Mouse (Mus musculus): ENCODE data around the gene Sucla2. TPM values are rescaled to one million over a fixed set of nuclear protein-coding genes. Genes with fewer than 3 reads are reported as not detected.
A peak's percentile ranks its signal among the peaks of the same experiment; 100 is the strongest.

Sucla2 gene
- 99.5 and 109 TPM in 2 replicates for polyA plus RNA-seq (2015; fragmentation: Nextera tagmentation; extraction: Ambion mirVana)

DNA sequence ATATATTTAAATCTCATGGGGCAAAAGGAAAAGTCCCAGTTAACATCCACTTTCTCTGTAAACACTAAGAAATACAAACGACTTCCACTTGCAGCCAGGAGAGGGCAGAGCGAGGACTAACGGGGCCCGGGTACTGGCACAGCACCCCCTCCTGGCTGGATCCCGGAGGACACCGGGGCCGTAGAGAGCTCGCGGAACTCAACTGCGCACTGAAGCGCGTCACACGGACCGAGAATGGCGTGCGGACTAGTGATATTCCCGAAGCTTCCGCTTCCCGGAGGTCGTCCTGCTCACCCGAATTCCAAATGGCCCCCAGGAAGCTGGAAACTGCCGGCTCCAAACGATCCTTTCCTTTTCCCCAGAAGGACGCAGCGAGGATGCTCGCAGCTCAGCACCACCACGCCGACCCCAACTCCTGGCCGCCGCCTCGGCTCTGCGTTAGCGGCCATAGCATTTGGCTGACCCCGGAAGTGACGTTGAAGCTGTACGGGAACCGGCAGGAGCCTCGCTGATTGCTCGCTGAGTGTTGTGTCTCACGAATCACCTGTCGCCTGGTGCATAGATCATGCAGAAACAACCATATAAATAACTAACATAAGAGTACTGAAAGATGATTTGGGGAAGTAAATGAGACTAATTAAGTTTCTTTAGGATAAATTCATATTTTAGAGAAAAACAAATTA lies at the start of gene Sucla2:
Gene Sucla2 (plus strand): TSS at position 554 of the 683 bp plus-strand sequence.
- Histone ChIP-seq H3K27me3 (0 out of 2 replicates have a peak, but pooled peaks cover 4% of the 10 kb centered on the region), H3K27ac (peak within 1 kb of the TSS; percentile 89), H3K4me3 (peak within 1 kb of the TSS; percentile 53), H3K36me3 (no peaks in the 10 kb centered on the region), H3K4me1 (no peaks in the 10 kb centered on the region), H3K9me3 (no peaks in the 10 kb centered on the region), H3K9ac (peak within 1 kb of the TSS; percentile 44; the same call in 1 of the 2 replicates), H3K4me2 (peak within 1 kb of the TSS; percentile 39; the same call in 1 of the 2 replicates)
- ATAC-seq (ENCODE audit: insufficient number of reproducible peaks, low FRiP score, low TSS enrichment, low read depth): peak; percentile 97
- under 1% methylated on average over 41 of the region's 41 CpGs for WGBS

DNA sequence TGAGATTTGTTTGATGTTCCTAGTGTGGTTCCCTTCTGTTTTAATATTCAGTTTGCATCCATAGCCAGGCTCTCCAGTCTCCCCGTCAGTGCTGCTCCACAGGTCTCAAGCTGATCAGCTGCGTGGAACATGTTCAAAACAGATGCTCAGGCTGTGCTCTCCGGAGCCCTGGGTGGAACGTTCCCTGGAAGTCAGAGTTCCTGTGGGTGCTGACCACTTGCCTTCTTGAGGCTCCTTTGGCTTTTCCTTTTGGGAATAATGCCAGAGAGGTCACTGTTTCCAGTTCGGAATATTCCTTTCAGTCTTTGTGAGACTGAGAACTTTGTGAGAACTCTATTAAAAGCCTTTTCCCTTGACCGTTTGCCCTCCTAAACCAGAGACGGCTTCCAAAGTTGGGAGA lies 49.6 kb upstream of the Sucla2 start:
- no peak overlapping the region for H3K27ac ChIP-seq
- WGBS: 42% methylated on average over 7 of the region's 7 CpGs

GRCm38 (mm10) chr14:73476361-73476934 lies 48.7 kb upstream of the Sucla2 start:
- Histone ChIP-seq H3K4me1 (peaks cover 30% of the 10 kb centered on the region), H3K9me3 (no peaks in the 10 kb centered on the region), H3K4me2 (no peak overlapping the region), H3K4me3 (no peak overlapping the region), H3K27ac (no peak overlapping the region), H3K9ac (no peak overlapping the region), H3K27me3 (no peaks in the 10 kb centered on the region), H3K36me3 (no peaks in the 10 kb centered on the region)
- 60% methylated on average over 8 of the region's 8 CpGs for WGBS
- ATAC-seq (ENCODE audit: insufficient number of reproducible peaks, low FRiP score, low TSS enrichment, low read depth): no peak

More for the DNA sequence above, 49.6 kb upstream of the Sucla2 start:
- Histone ChIP-seq H3K9ac (no peak overlapping the region), H3K4me1 (peaks cover 30% of the 10 kb centered on the region), H3K36me3 (no peaks in the 10 kb centered on the region), H3K4me2 (no peak overlapping the region), H3K27me3 (no peaks in the 10 kb centered on the region), H3K9me3 (no peaks in the 10 kb centered on the region), H3K4me3 (no peak overlapping the region)
- no peak for ATAC-seq (ENCODE audit: insufficient number of reproducible peaks, low FRiP score, low TSS enrichment, low read depth)

GRCm38 (mm10) chr14:73477077-73477476 lies 48.0 kb upstream of the Sucla2 start:
- H3K9me3 ChIP-seq: no peaks in the 10 kb centered on the region
- H3K4me1 ChIP-seq: peaks cover 35% of the 10 kb centered on the region
- ATAC-seq (ENCODE audit: insufficient number of reproducible peaks, low FRiP score, low TSS enrichment, low read depth): no peak
- no peak overlapping the region for H3K27ac ChIP-seq
- H3K4me2 ChIP-seq: no peak overlapping the region
- no peaks in the 10 kb centered on the region for H3K36me3 ChIP-seq
- H3K27me3 ChIP-seq: no peaks in the 10 kb centered on the region
- no peak overlapping the region for H3K4me3 ChIP-seq
- 95% methylated on average over 10 of the region's 10 CpGs for WGBS
- no peak overlapping the region for H3K9ac ChIP-seq

DNA sequence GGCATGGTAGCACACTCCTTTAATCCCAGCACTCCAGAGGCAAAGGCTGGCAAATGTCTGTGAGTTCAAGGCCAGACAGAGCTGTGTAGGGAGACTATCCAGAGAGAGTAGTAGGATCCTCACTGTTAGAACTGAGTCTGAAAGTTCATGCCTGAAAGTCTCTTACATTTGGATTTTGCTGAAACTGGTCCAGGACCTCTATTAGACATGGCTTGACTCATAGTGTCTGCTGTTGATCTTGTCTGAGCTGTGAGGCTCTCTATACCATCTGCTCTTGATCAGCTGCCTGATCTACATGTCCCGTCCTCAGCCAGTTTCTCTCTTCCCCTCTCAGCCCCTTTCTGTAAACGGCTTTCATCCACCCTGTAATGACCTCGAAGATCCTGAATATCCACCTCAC lies 46.8 kb upstream of the Sucla2 start:
- H3K36me3 ChIP-seq: no peaks in the 10 kb centered on the region
- H3K4me1 ChIP-seq: peaks cover 28% of the 10 kb centered on the region
- H3K27me3 ChIP-seq: no peaks in the 10 kb centered on the region
- WGBS: 53% methylated on average over 3 of the region's 3 CpGs
- ATAC-seq (ENCODE audit: insufficient number of reproducible peaks, low FRiP score, low TSS enrichment, low read depth): no peak
- no peak overlapping the region for H3K4me2 ChIP-seq
- no peak overlapping the region for H3K4me3 ChIP-seq
- no peaks in the 10 kb centered on the region for H3K9me3 ChIP-seq
- no peak overlapping the region for H3K27ac ChIP-seq
- no peak overlapping the region for H3K9ac ChIP-seq

- Histone ChIP-seq H3K4me3 (no peak overlapping the region), H3K27me3 (no peaks in the 10 kb centered on the region), H3K36me3 (no peaks in the 10 kb centered on the region), H3K27ac (no peak overlapping the region), H3K4me2 (no peak overlapping the region), H3K9ac (no peak overlapping the region), H3K9me3 (no peaks in the 10 kb centered on the region), H3K4me1 (peaks cover 21% of the 10 kb centered on the region)
- 74% methylated on average over 1 of the region's 1 CpGs for WGBS
- ATAC-seq (ENCODE audit: insufficient number of reproducible peaks, low FRiP score, low TSS enrichment, low read depth): no peak
Observed at GRCm38 (mm10) chr14:73479771-73480170, 45.3 kb upstream of the Sucla2 start.

GRCm38 (mm10) chr14:73483516-73484229 lies 41.4 kb upstream of the Sucla2 start:
- Histone ChIP-seq H3K27ac (no peak overlapping the region), H3K9ac (no peak overlapping the region), H3K27me3 (no peaks in the 10 kb centered on the region), H3K4me3 (no peak overlapping the region), H3K4me2 (no peak overlapping the region), H3K9me3 (no peaks in the 10 kb centered on the region), H3K36me3 (no peaks in the 10 kb centered on the region), H3K4me1 (peaks cover 8% of the 10 kb centered on the region)
- ATAC-seq (ENCODE audit: insufficient number of reproducible peaks, low FRiP score, low TSS enrichment, low read depth): no peak
- 58% methylated on average over 5 of the region's 5 CpGs for WGBS

- H3K4me2 ChIP-seq: no peak overlapping the region
- H3K27ac ChIP-seq: no peak overlapping the region
- no peaks in the 10 kb centered on the region for H3K36me3 ChIP-seq
- no peak for ATAC-seq (ENCODE audit: insufficient number of reproducible peaks, low FRiP score, low TSS enrichment, low read depth)
- H3K4me1 ChIP-seq: peaks cover 8% of the 10 kb centered on the region
- H3K9ac ChIP-seq: no peak overlapping the region
- no peaks in the 10 kb centered on the region for H3K9me3 ChIP-seq
- H3K27me3 ChIP-seq: no peaks in the 10 kb centered on the region
- WGBS: 71% methylated on average over 3 of the region's 3 CpGs
- H3K4me3 ChIP-seq: no peak overlapping the region
Observed at GRCm38 (mm10) chr14:73484366-73485110, 40.6 kb upstream of the Sucla2 start.

DNA sequence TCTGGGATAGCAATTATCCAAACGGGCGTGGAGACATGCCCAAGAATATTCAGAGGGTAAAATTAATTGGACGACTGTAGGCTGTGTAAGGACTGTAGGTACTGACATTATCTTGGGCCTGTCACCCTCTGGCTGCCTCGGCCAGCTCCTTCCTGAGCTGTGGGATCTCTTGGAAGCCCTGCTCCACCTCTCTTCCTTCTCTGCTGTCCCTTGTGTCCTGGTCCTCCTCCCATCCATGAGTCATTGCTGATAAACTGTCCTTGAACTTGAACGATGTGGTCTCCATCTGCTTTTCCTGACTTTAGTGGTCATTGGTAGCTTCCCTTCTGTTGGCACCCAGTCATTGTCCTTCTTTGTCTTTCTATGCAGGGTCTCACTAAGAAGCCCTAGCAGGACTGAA lies 38.5 kb upstream of the Sucla2 start:
- no peaks in the 10 kb centered on the region for H3K9me3 ChIP-seq
- H3K27ac ChIP-seq: no peak overlapping the region
- 71% methylated on average over 5 of the region's 5 CpGs for WGBS
- no peak overlapping the region for H3K4me3 ChIP-seq
- no peak overlapping the region for H3K4me2 ChIP-seq
- no peak for ATAC-seq (ENCODE audit: insufficient number of reproducible peaks, low FRiP score, low TSS enrichment, low read depth)
- no peaks in the 10 kb centered on the region for H3K27me3 ChIP-seq
- H3K9ac ChIP-seq: no peak overlapping the region
- H3K4me1 ChIP-seq: peaks cover 6% of the 10 kb centered on the region
- H3K36me3 ChIP-seq: no peaks in the 10 kb centered on the region

- no peak overlapping the region for H3K9ac ChIP-seq
- no peak overlapping the region for H3K4me2 ChIP-seq
- 89% methylated on average over 6 of the region's 6 CpGs for WGBS
- no peaks in the 10 kb centered on the region for H3K9me3 ChIP-seq
- ATAC-seq (ENCODE audit: insufficient number of reproducible peaks, low FRiP score, low TSS enrichment, low read depth): no peak
- H3K4me1 ChIP-seq: no peaks in the 10 kb centered on the region
- H3K36me3 ChIP-seq: no peaks in the 10 kb centered on the region
- H3K27me3 ChIP-seq: no peaks in the 10 kb centered on the region
- no peak overlapping the region for H3K27ac ChIP-seq
- H3K4me3 ChIP-seq: no peak overlapping the region
Observed at GRCm38 (mm10) chr14:73493356-73493755, 31.8 kb upstream of the Sucla2 start.

GRCm38 (mm10) chr14:73494122-73494521 lies 31.0 kb upstream of the Sucla2 start:
- Histone ChIP-seq H3K4me3 (no peak overlapping the region), H3K9me3 (no peaks in the 10 kb centered on the region), H3K4me2 (no peak overlapping the region), H3K27ac (no peak overlapping the region), H3K4me1 (no peaks in the 10 kb centered on the region), H3K9ac (no peak overlapping the region), H3K36me3 (no peaks in the 10 kb centered on the region), H3K27me3 (no peaks in the 10 kb centered on the region)
- no peak for ATAC-seq (ENCODE audit: insufficient number of reproducible peaks, low FRiP score, low TSS enrichment, low read depth)
- WGBS: 80% methylated on average over 6 of the region's 6 CpGs
